Mouse (Mus musculus) erythroblast, embryonic 14.5 days (primary cell): ENCODE results near the gene Gm20441.

Experiments used
- GATA1 ChIP-seq: IDR thresholded peaks from 2 replicates; pipeline ENCODE4 v1.6.1; 2012; ENCODE audit warnings: low read length, inconsistent platforms, mixed read lengths
- TAL1 ChIP-seq: IDR thresholded peaks from 3 replicates; pipeline ENCODE4 v1.6.1; 2012; ENCODE audit warnings: low read length, inconsistent platforms, mixed read lengths

GRCm38 (mm10) chr10:75794880-75795279 is 14.1 kb upstream of the Gm20441 start:
- TF ChIP-seq GATA1 (no peak), TAL1 (no peak)
